Mouse (Mus musculus): ENCODE results near the gene Iqcn. TPM values are rescaled to one million over a fixed set of nuclear protein-coding genes. Genes with fewer than 3 reads are reported as not detected.

Iqcn gene
- polyA plus RNA-seq, 1 experiment from 2014 or later, result 0.04 TPM

- 1% methylated on average over 53 of the region's 55 CpGs for WGBS
- Histone ChIP-seq H3K9ac (peak within 1 kb of the TSS; percentile 70), H3K36me3 (peaks cover 24% of the 10 kb centered on the region), H3K27me3 (no peaks in the 10 kb centered on the region), H3K9me3 (no peaks in the 10 kb centered on the region), H3K4me2 (peak within 1 kb of the TSS; percentile 96), H3K27ac (peak within 1 kb of the TSS; percentile 84), H3K4me1 (peaks cover 42% of the 10 kb centered on the region), H3K4me3 (peak within 1 kb of the TSS; percentile 71)
- ATAC-seq (ENCODE audit: insufficient number of reproducible peaks, low FRiP score, low TSS enrichment, low read depth), result peak; percentile 93
Measured at GRCm38 (mm10) chr8:70760775-70761406, 57.6 kb downstream of the Iqcn start, which contains the start of gene Mpv17l2. TSS of gene Mpv17l2 (minus strand) at chr8:70760946.

- no peaks in the 10 kb centered on the region for H3K9me3 ChIP-seq
Measured at GRCm38 (mm10) chr8:70762118-70762517, 58.9 kb downstream of the Iqcn start.

GRCm38 (mm10) chr8:70763354-70763753, 60.1 kb downstream of the Iqcn start:
- no peak for ATAC-seq (ENCODE audit: insufficient number of reproducible peaks, low FRiP score, low TSS enrichment, low read depth)
- H3K9me3 ChIP-seq, result no peaks in the 10 kb centered on the region
- no peak overlapping the region for H3K4me3 ChIP-seq
- H3K4me1 ChIP-seq, result peaks cover 50% of the 10 kb centered on the region
- H3K27me3 ChIP-seq, result no peaks in the 10 kb centered on the region
- H3K4me2 ChIP-seq, result no peak overlapping the region
- 0 out of 2 replicates have a peak overlapping the region, but pooled peaks have one; percentile 27 for H3K27ac ChIP-seq
- peaks cover 7% of the 10 kb centered on the region for H3K36me3 ChIP-seq
- WGBS, result 3% methylated on average over 3 of the region's 3 CpGs
- no peak overlapping the region for H3K9ac ChIP-seq

More at GRCm38 (mm10) chr8:70762118-70762517, 58.9 kb downstream of the Iqcn start:
- Histone ChIP-seq H3K36me3 (peaks cover 12% of the 10 kb centered on the region), H3K9ac (no peak overlapping the region), H3K27ac (no peak overlapping the region), H3K4me1 (peaks cover 47% of the 10 kb centered on the region), H3K27me3 (no peaks in the 10 kb centered on the region), H3K4me3 (no peak overlapping the region), H3K4me2 (no peak overlapping the region)
- ATAC-seq (ENCODE audit: insufficient number of reproducible peaks, low FRiP score, low TSS enrichment, low read depth), result no peak
- whole genome bisulfite sequencing, result 74% methylated on average over 1 of the region's 1 CpGs

DNA sequence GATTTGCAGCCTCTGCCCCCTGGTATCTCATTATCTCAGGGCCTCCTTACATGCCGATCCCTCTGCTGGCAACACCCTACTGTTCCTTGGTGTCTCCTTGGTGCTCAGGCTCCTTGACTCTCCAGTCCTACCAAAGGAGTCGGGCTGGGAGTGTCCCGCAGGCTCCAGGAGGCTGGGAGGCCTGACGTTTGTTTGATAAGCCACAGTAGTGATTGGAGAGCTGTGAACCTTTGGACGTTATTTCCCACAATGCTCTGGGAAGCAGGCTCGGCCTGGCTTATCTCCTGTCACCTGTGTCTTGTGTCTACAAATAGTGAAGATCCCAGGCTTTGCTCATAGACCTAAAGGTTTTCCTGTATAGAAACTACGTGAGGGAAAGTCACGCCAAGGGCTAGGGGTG, 60.8 kb downstream of the Iqcn start:
- Histone ChIP-seq H3K27ac (no peak overlapping the region), H3K9me3 (no peaks in the 10 kb centered on the region), H3K4me1 (peaks cover 44% of the 10 kb centered on the region), H3K36me3 (peaks cover 14% of the 10 kb centered on the region), H3K4me2 (no peak overlapping the region), H3K27me3 (no peaks in the 10 kb centered on the region), H3K9ac (no peak overlapping the region), H3K4me3 (no peak overlapping the region)
- WGBS, result 80% methylated on average over 8 of the region's 8 CpGs
- ATAC-seq (ENCODE audit: insufficient number of reproducible peaks, low FRiP score, low TSS enrichment, low read depth), result no peak

- Histone ChIP-seq H3K27ac (no peak overlapping the region), H3K9me3 (no peaks in the 10 kb centered on the region), H3K36me3 (peaks cover 19% of the 10 kb centered on the region), H3K4me3 (no peak overlapping the region), H3K4me1 (peaks cover 41% of the 10 kb centered on the region), H3K4me2 (no peak overlapping the region), H3K9ac (no peak overlapping the region), H3K27me3 (no peaks in the 10 kb centered on the region)
- WGBS, result 89% methylated on average over 13 of the region's 13 CpGs
- ATAC-seq (ENCODE audit: insufficient number of reproducible peaks, low FRiP score, low TSS enrichment, low read depth), result no peak
Measured at GRCm38 (mm10) chr8:70764676-70765075, 61.4 kb downstream of the Iqcn start.

DNA sequence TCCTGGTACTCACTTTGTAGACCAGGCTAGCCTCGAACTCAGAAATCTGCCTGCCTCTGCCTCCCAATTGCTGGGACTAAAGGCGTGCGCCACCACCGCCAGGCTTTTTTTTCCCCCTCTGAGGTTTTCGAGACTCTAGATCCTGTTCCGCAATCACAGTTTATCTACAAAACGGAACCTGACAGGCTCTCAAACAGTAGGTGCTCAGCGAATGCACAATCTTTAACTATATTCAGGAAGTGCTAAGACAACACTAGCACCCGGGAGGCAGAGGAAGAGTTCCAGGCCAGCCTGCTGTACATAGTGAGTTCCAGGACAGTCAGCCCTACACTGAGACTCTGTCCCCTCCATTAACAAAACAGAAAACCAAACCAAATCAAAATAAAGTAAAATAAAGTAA, 62.1 kb downstream of the Iqcn start:
- H3K9ac ChIP-seq, result peak overlapping the region; percentile 39
- 82% methylated on average over 9 of the region's 9 CpGs for WGBS

GRCm38 (mm10) chr8:70765838-70766570, 62.7 kb downstream of the Iqcn start:
- H3K9me3 ChIP-seq, result no peaks in the 10 kb centered on the region
- ATAC-seq (ENCODE audit: insufficient number of reproducible peaks, low FRiP score, low TSS enrichment, low read depth), result no peak
- peaks cover 32% of the 10 kb centered on the region for H3K4me1 ChIP-seq
- peak overlapping the region; percentile 39 for H3K9ac ChIP-seq
- peak overlapping the region; percentile 34; the same call in 1 of the 2 replicates for H3K27ac ChIP-seq
- H3K4me3 ChIP-seq, result peak overlapping the region; percentile 44
- H3K36me3 ChIP-seq, result peaks cover 32% of the 10 kb centered on the region
- peak overlapping the region; percentile 88 for H3K4me2 ChIP-seq
- 2% methylated on average over 34 of the region's 34 CpGs for WGBS
- no peaks in the 10 kb centered on the region for H3K27me3 ChIP-seq

More for the DNA sequence above, 62.1 kb downstream of the Iqcn start:
- Histone ChIP-seq H3K4me1 (peaks cover 36% of the 10 kb centered on the region), H3K36me3 (peaks cover 25% of the 10 kb centered on the region), H3K27me3 (no peaks in the 10 kb centered on the region), H3K9me3 (no peaks in the 10 kb centered on the region), H3K4me3 (peak overlapping the region; percentile 44), H3K27ac (no peak overlapping the region), H3K4me2 (peak overlapping the region; percentile 88)
- ATAC-seq (ENCODE audit: insufficient number of reproducible peaks, low FRiP score, low TSS enrichment, low read depth), result no peak

DNA sequence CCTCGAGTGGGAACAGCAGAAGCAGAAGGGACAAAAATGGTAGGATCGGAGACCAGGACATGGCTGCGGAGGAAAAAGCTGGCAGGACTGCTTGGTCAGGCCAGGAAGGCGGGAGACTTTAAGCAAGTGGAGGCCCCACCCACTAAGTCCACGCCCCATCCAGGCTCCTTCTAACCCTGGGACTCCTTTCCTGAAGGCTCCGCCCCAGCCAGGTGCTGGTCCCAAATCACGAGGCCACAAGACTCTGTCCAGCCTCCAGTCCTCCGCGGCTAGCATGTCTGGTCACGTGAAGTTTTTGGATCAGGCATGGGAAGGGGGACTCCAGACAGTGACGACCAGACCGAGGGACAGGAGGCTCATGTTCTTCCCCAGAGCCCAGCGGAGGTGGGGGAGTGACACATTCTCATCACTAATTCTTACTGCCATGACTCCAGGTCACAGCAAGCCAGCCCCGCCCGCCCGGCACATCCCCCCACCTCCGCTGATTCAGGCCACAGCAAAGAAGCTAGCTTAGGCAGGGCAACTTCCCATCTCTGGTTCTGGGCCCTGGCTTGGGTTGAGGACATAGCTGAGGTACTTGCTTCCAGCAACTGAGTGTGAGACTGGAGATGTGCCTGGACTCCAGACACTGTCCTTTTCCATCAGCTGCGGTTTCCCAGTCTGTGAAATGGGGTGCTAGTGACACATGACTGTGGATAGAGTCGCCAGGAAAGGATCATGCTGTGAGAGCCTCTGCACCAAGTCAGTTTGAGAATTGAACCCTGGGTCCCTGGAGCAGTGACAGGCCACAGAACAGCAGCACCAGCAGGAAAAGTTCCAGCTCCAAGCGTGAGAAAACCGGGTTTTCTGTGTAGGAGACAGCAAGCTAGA, 63.5 kb downstream of the Iqcn start:
- peak overlapping the region; percentile 44 for H3K4me3 ChIP-seq
- peak overlapping the region; percentile 88 for H3K4me2 ChIP-seq
- no peaks in the 10 kb centered on the region for H3K9me3 ChIP-seq
- H3K4me1 ChIP-seq, result peaks cover 28% of the 10 kb centered on the region
- H3K27me3 ChIP-seq, result no peaks in the 10 kb centered on the region
- H3K9ac ChIP-seq, result peak overlapping the region; percentile 39
- 8% methylated on average over 21 of the region's 21 CpGs for WGBS
- peaks cover 40% of the 10 kb centered on the region for H3K36me3 ChIP-seq
- peak; percentile 17; the same call in 1 of the 2 replicates for ATAC-seq (ENCODE audit: insufficient number of reproducible peaks, low FRiP score, low TSS enrichment, low read depth)
- peak overlapping the region; percentile 34; the same call in 1 of the 2 replicates for H3K27ac ChIP-seq

Other genes starting within 250 kb of the Iqcn start
- gene Klhl26, start 226.5 kb upstream of the Iqcn start, polyA plus RNA-seq (2015; fragmentation: Nextera tagmentation; extraction: Ambion mirVana), result 27.9 and 28.2 TPM in 2 replicates
- 6.9 and 9.6 TPM in 2 replicates for gene Tmem59l, start 216.1 kb upstream of the Iqcn start, polyA plus RNA-seq (2015; fragmentation: Nextera tagmentation; extraction: Ambion mirVana)
- gene Crlf1, start 210.3 kb upstream of the Iqcn start, polyA plus RNA-seq (2015; fragmentation: Nextera tagmentation; extraction: Ambion mirVana), result 91.2 and 97.7 TPM in 2 replicates
- gene Rex1bd, start 196.7 kb upstream of the Iqcn start, polyA plus RNA-seq (2015; fragmentation: Nextera tagmentation; extraction: Ambion mirVana), result 136 and 149 TPM in 2 replicates
- 859 and 940 TPM in 2 replicates for gene Uba52, start 192.7 kb upstream of the Iqcn start, polyA plus RNA-seq (2015; fragmentation: Nextera tagmentation; extraction: Ambion mirVana)
- gene Fkbp8, start 175.7 kb upstream of the Iqcn start, polyA plus RNA-seq (2015; fragmentation: Nextera tagmentation; extraction: Ambion mirVana), result 274 and 278 TPM in 2 replicates
- 53.8 and 55.1 TPM in 2 replicates for gene Kxd1, start 175.5 kb upstream of the Iqcn start, polyA plus RNA-seq (2015; fragmentation: Nextera tagmentation; extraction: Ambion mirVana)
- 20.4 and 21.1 TPM in 2 replicates for gene Ell, start 164.0 kb upstream of the Iqcn start, polyA plus RNA-seq (2015; fragmentation: Nextera tagmentation; extraction: Ambion mirVana)
- 111 and 123 TPM in 2 replicates for gene Isyna1, start 109.1 kb upstream of the Iqcn start, polyA plus RNA-seq (2015; fragmentation: Nextera tagmentation; extraction: Ambion mirVana)
- 119 and 120 TPM in 2 replicates for gene Ssbp4, start 94.6 kb upstream of the Iqcn start, polyA plus RNA-seq (2015; fragmentation: Nextera tagmentation; extraction: Ambion mirVana)
- 3.2 and 3.3 TPM in 2 replicates for gene Lrrc25, start 87.3 kb upstream of the Iqcn start, polyA plus RNA-seq (2015; fragmentation: Nextera tagmentation; extraction: Ambion mirVana)
- gene Gdf15, start 71.0 kb upstream of the Iqcn start, polyA plus RNA-seq (2015; fragmentation: Nextera tagmentation; extraction: Ambion mirVana), result 0.16 and 0.24 TPM in 2 replicates
- gene Pgpep1, start 43.1 kb upstream of the Iqcn start, polyA plus RNA-seq (2015; fragmentation: Nextera tagmentation; extraction: Ambion mirVana), result 57.5 and 60.7 TPM in 2 replicates
- 199 and 201 TPM in 2 replicates for gene Lsm4, start 30.2 kb upstream of the Iqcn start, polyA plus RNA-seq (2015; fragmentation: Nextera tagmentation; extraction: Ambion mirVana)
- gene Jund, start 4.5 kb upstream of the Iqcn start, polyA plus RNA-seq (2015; fragmentation: Nextera tagmentation; extraction: Ambion mirVana), result 69.8 and 81.5 TPM in 2 replicates
- gene Gm3336, start 15.1 kb downstream of the Iqcn start, polyA plus RNA-seq (2015; fragmentation: Nextera tagmentation; extraction: Ambion mirVana), result not detected in 2 replicates
- 0.05 and 0.16 TPM in 2 replicates for gene Pde4c, start 20.3 kb downstream of the Iqcn start, polyA plus RNA-seq (2015; fragmentation: Nextera tagmentation; extraction: Ambion mirVana)
- gene Rab3a, start 51.2 kb downstream of the Iqcn start, polyA plus RNA-seq (2015; fragmentation: Nextera tagmentation; extraction: Ambion mirVana), result 17.1 and 19.4 TPM in 2 replicates
- 41.9 and 46.1 TPM in 2 replicates for gene Mpv17l2, start 57.5 kb downstream of the Iqcn start, polyA plus RNA-seq (2015; fragmentation: Nextera tagmentation; extraction: Ambion mirVana)
- 85.8 and 91.4 TPM in 2 replicates for gene Pik3r2, start 73.3 kb downstream of the Iqcn start, polyA plus RNA-seq (2015; fragmentation: Nextera tagmentation; extraction: Ambion mirVana)
- gene Mast3, start 101.6 kb downstream of the Iqcn start, polyA plus RNA-seq (2015; fragmentation: Nextera tagmentation; extraction: Ambion mirVana), result 13.8 and 14.4 TPM in 2 replicates
- 0.13 and 0.35 TPM in 2 replicates for gene Il12rb1, start 105.0 kb downstream of the Iqcn start, polyA plus RNA-seq (2015; fragmentation: Nextera tagmentation; extraction: Ambion mirVana)
- 6.7 and 8.8 TPM in 2 replicates for gene Arrdc2, start 136.3 kb downstream of the Iqcn start, polyA plus RNA-seq (2015; fragmentation: Nextera tagmentation; extraction: Ambion mirVana)
- 2.3 and 3.1 TPM in 2 replicates for gene Kcnn1, start 159.8 kb downstream of the Iqcn start, polyA plus RNA-seq (2015; fragmentation: Nextera tagmentation; extraction: Ambion mirVana)
- 95.8 and 101 TPM in 2 replicates for gene Ccdc124, start 170.5 kb downstream of the Iqcn start, polyA plus RNA-seq (2015; fragmentation: Nextera tagmentation; extraction: Ambion mirVana)
- gene Slc5a5, start 189.3 kb downstream of the Iqcn start, polyA plus RNA-seq (2015; fragmentation: Nextera tagmentation; extraction: Ambion mirVana), result 0.44 and 0.70 TPM in 2 replicates
- gene Rpl18a, start 194.0 kb downstream of the Iqcn start, polyA plus RNA-seq (2015; fragmentation: Nextera tagmentation; extraction: Ambion mirVana), result 3,854 and 4,707 TPM in 2 replicates
- gene Map1s, start 202.5 kb downstream of the Iqcn start, polyA plus RNA-seq (2015; fragmentation: Nextera tagmentation; extraction: Ambion mirVana), result 43.3 and 49.4 TPM in 2 replicates

Data from limb, embryonic 15.5 days (tissue).